Mouse (Mus musculus) frontal cortex, postnatal 14 days (tissue): ENCODE data around the gene Slc17a2.
"Not testable (repeated sequence)": the region's sequence is repeated elsewhere in the genome, so short reads cannot be mapped to it uniquely, and the experiment has no call there.

Source experiments
- DNase-seq, 2 experiments: peaks; one replicate each; pipeline ENCODE4 v3.0.0; 2022; ENCODE audit warnings: low spot score in 2 of 2

Gene Slc17a2

DNA sequence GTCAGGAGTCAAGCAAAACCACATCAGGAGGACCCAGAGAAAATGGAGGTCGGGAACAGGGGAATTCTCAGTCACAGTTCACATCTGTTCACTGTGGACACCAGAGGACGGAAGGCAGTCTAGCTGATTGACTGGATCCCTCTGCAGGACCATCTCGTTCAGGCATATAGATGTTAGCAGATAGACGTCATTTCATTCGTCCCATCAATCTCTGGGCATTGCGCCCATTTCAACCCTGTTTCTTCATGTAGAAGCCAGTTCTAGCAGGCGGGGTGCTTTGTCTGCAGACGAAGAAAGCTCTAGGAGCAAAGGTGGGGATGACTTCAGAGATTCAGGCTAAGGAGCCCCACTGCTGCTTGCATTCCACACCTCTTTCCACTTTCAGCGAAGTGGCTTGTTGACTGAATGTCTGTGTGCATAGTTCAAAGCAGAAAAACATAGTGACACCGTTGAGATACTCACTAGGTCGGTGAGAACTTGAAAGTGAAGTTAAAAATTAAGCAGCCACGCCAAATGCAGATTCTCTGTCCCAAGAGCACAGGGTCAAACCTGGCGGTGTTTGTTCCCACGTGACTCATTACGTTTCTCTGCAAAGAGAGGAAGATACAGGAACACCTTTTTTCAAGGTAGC is at the start of gene Slc17a2:
Gene Slc17a2, plus strand, starts transcription at position 572 of the 631 bp plus-strand sequence.
- DNase-seq, result no peak

DNA sequence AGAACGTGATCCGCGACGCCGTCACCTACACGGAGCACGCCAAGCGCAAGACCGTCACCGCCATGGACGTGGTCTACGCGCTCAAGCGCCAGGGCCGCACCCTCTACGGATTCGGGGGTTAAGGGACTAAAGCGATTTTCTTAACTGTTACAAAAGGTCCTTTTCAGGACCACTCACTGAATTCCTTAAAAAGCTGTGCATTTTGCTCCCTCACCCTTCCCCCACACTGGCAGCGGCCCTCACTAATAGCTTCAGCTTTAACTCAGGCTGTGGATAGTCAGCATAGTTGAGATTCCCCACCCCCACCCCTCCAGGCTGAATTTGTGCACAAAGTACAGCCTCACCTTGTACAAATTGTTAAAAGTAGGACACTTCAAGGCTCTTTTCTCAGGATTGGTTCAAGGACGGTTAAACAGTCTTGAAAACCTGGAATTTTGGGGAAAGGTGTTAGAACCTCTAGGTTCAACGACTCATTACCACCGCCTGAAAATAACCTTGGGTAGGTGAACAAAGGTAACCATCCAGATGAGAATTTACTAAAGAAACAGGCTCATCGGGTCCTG is 49.5 kb upstream of the Slc17a2 start:
- DNase-seq, result peak in 1 of 2 experiments; percentile 13

DNA sequence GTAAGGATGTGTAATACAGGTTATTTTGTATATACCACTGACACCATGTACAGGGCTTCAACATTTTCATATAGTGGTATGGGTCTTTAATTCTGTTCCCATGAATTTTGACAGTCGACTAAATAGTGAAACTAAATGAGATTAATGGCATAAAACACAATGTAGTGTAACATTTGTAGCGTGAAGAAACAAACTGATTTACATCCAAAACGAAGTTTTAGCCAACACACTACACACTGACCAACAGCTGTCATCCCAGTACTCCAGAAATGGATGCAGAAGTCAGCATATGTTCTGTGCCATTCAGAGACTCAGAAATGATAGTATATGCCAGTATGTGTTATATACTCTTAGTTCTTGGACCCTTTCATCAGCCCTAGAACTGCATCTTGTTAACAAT is 48.9 kb upstream of the Slc17a2 start:
- DNase-seq, result no peak

DNA sequence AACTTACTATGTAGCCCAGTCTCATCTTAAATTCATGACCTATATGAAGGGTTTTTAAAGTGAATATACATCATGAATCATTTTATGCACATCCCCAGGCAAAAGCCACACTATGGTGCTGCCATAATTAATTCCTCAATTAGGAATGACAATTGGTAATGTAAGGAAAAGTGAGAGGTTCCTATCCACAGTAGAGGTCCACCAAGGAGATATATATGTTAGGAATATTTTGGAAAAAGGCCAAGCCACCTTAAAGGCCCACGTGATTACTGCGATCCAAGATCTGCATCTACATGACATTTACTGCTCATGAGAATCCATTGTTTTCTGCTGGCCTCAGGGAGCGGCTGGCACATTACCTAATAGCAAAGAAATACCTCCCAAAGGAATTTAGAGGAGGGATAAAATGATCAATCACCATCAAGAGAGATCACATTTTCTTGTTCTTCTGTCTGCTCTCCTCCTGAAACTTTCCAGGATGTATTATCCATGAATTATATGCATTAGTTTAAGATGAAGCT is 47.5 kb upstream of the Slc17a2 start:
- no peak for DNase-seq

DNA sequence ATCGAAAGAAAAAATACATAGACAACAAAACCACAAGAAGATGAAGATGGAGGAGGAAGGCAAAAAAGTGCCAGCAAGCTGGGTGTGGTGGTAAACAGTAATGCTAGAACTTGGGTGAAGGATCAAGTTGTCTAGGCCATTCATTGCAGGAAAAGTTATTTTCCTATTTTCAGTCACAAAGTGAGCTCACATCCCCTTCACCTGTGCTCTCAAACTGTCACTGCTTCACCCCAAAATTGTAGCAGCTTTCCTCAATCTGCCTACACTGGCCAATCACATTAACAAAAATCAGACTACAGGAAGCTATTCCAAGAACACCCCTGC is 46.9 kb upstream of the Slc17a2 start:
- no peak for DNase-seq

DNA sequence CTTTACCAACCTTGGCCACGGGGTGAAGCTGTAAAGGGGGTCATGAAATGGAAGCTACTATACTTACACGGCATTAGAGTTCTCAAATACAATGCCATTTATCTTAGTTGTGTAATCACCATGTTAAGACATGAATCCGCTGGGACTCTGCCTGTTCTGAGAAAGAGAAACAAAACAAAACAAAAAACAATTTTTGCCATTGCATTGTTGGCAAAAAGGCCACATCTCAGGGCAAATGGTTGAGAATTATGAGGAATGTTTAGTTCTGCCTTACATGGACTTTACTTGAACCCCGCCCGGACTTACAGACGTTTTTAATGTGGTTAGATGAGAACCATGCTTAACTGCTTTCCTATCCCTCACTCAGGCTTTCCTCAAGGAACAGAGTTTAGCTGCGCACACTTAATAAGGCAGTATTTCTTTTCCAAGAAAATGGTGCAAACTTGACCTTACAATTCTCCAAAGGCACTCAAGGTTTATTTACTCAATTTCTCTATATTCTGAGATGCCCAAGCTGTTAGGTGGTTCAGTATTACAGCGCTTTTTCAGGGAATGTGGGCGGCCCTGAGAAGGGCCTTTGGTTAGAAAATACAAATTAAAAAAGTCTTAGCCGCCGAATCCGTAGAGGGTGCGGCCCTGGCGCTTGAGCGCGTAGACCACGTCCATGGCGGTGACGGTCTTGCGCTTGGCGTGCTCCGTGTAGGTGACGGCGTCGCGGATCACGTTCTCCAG is 46.4 kb upstream of the Slc17a2 start:
- peak in 1 of 2 experiments; percentile 13 for DNase-seq

DNA sequence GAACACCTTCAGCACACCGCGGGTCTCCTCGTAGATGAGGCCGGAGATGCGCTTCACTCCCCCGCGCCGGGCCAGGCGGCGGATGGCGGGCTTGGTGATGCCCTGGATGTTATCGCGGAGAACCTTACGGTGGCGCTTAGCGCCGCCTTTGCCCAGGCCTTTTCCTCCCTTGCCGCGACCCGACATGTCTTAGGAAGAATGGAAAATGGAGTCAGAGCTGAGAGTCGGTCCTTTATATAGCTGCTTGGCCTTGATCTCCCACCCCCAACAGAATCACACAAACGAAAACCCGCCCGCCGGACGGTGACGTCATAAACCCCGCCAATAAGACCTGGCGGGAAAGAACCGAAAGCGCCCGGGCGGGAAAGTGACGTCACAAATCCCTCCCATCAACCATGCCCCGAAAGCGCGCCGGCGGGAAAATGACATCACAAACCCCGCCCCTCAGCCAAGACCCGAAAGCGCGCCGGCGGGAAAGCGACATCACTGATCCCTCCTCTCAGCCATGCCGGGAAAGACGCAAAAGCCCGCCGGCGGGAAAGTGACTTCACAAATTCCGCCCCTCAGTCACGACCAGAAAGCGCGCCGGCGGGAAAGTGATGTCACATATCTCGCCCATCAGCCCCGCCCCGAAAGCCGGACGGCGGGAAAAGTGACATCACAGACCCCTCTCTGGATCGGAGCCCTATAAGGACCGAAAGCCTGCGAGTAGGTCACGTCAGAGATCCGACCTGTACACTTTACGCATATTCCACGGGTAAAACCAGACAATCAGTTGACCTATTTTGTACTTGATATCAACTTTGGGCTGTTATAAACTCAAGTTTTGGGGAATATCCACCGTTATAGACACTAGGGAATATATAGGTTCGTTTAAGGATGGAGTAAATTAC is 45.6 kb upstream of the Slc17a2 start, which contains the start of gene Hist1h4a:
Gene Hist1h4a, minus strand, starts transcription at position 259 of the 893 bp plus-strand sequence.
- peak; percentile 99 for DNase-seq

DNA sequence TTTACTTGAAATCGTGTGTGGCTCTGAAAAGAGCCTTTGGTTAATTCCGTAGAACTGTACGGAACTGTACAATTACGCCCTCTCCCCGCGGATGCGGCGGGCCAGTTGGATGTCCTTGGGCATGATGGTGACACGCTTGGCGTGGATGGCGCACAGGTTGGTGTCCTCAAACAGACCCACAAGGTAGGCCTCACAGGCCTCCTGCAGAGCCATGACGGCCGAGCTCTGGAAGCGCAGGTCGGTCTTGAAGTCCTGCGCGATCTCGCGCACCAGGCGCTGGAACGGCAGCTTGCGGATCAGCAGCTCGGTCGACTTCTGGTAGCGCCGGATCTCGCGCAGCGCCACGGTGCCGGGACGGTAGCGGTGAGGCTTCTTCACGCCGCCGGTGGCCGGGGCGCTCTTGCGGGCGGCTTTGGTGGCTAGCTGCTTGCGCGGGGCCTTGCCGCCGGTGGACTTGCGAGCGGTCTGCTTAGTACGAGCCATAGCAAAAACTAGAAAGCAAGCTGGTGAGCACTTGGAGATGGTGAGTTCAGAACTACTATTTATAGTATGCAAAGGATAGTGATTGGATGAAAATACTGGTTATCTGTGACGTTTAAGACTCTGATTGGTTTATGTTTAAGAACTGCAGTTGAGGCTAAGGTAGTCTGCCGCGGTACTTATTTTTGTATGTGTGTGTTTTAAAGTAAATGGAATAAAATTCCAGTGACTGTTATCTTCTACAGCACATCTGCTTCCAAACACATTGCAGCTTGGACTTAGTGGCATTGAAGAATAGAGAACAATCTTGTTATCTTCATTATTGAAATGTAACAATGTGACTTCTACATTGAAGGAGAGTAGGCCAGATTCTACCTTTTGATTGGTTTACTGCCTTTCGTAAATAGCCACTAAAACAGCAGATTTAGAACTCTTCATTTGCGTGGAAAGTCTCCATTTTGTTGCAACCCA is 44.6 kb upstream of the Slc17a2 start, which contains the start of gene Hist1h3a:
Gene Hist1h3a, minus strand, starts transcription at position 516 of the 951 bp plus-strand sequence.
- DNase-seq, result peak; percentile 36 to 48

DNA sequence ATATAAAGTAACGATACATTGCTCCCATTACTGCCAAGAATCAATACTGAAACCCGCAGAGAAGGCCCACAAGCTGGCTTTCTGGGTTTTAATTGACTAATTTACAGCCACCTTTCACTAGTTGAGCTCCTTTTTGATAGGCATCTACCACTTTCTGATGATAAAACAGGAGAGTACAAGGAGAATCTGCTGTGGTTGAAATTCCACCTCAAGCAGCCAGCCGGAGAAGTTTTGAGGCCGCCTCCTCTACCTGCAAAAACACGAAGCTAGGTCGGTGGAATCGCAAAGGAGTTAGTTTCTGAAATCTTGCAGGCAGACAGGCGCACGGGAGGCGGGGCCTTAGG is 43.6 kb upstream of the Slc17a2 start:
- DNase-seq, result no peak

DNA sequence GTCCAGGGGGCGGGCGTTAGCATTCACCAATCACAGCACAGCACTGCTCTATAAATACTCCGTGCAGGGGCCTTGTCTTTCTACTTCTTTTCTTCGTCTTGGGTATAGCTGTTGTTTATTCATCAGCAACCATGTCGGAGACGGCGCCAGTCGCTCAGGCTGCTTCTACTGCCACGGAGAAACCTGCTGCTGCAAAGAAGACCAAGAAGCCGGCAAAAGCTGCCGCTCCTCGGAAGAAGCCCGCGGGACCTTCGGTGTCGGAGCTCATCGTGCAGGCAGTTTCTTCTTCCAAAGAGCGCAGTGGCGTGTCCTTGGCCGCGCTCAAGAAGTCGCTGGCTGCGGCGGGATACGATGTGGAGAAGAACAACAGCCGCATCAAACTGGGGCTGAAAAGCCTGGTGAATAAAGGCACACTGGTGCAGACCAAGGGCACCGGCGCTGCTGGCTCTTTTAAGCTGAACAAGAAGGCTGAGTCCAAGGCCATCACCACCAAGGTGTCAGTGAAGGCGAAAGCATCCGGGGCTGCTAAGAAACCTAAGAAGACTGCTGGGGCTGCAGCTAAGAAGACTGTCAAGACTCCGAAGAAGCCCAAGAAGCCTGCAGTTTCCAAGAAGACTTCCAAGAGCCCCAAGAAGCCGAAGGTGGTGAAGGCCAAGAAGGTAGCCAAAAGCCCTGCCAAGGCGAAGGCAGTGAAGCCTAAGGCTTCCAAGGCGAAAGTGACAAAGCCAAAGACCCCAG is 43.0 kb upstream of the Slc17a2 start, which contains the start of gene Hist1h1a:
Gene Hist1h1a, plus strand, starts transcription at position 81 of the 738 bp plus-strand sequence.
- peak; percentile 72 to 73 for DNase-seq

DNA sequence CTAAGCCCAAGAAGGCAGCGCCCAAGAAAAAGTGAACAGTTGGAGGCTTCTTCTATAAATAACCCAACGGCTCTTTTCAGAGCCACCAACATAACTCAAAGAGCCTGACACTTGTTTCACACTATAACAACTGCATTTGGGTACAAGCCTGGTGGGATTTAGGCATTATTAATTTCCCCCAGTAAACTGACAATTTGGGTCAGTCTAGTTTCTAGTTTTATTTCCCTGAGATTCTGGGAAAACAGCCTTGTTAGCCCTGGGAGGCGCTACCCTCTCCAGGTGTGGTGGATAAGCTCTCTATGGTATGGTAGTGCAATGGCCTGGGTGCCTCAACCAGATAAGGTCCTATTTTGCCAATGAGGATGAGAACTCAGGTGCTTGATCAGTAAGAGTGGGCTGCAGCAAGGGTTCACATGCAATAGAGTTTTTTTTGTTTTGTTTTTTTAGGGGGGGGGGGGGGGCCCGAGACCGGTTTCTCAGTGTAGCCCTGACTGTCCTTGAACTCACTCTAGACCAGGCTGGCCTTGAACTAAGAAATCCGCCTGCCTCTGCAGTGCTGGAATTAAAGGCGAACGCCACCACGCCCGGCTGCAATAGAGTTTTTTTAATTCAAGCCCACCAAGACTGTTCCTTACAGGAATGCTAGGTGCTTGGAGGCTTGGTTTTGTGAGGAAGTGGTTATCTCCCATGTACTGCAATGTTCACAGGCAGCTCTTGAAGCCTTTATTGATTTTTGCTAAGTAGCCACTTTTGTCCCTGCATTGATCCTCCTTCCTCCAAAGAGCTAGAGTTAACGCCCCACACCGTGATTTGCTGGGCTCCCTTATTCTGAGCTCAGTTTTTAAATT is 42.2 kb upstream of the Slc17a2 start:
- DNase-seq, result no peak

DNA sequence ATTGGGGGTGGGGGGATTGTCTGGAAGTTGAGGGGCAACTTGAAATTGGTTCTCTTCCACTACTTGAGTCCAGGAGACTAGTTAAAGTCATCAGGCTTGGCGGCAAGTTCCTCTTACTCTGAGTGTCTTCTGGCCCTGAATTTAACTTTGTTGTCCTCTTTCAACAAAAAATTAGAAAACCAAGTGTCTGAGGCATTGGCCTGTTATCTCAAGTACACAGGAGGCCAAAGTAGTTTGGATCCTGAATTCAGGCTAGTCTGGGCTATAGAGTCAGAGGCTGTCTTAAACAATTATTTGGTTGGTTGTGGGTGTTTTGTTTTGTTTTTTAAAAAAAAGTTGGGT is 41.6 kb upstream of the Slc17a2 start:
- no peak for DNase-seq

DNA sequence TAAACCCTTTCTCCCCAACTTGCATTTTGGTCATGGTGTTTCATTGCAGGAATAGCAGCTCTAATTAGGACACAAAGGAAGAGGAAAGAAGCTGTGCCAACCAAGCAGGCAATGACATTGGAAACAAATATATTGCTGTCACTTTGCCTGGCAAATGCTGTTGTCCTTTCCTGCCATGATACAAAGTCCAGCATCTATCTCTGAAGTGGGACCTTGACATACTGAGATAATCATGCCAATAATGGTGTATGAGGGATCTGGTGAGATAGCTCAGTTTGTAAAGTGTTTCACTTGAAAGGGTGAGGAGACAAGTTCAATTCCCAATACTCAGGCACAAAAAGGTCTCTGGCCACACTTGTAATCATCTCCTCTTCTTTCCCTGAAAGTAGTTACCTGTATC is 40.0 kb upstream of the Slc17a2 start:
- no peak for DNase-seq

DNA sequence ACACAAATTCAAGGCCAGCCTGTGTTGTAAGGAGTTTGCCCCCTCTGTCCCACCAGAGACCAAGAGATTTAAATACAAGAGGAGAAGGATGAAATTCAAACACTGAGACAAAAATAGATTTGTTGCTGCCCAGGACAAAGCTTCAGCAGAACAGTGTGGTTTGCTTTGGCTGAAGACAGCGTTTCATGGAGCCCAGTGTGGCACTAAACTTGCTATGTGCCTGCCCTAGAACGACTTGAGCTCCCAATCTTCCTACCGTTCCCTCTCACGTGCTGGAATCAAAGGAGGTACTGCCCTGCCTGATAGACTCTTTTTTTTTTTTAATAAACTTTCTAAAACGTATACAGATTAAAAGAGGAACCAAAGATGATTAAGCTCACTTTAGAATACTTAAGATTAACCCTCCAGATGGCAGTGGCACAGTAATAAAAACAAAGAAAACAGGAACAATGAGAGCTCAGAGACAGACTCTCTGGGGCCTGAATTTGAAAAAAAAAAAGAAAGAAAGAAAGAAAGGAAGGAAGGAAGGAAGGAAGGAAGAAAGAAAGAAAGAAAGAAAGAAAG is 37.9 kb upstream of the Slc17a2 start:
- DNase-seq, result no peak

DNA sequence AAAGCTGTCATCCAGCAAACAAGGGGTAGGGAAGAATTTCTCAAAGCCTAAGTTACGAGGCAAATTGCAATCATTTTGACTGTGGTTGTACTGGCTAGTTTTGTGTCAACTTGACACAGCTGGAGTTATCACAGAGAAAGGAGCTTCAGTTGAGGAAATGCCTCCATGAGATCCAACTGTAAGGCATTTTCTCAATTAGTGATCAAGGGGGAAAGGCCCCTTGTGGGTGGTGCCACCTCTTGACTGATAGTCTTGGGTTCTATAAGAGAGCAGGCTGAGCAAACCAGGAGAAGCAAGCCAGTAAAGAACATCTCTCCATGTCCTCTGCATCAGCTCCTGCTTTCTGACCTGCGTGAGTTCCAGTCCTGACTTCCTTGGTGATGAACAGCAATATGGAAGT is 37.2 kb upstream of the Slc17a2 start, which contains the start of gene Trim38:
Gene Trim38, plus strand, starts transcription at position 301 of the 400 bp plus-strand sequence.
- not testable (repeated sequence) for DNase-seq

DNA sequence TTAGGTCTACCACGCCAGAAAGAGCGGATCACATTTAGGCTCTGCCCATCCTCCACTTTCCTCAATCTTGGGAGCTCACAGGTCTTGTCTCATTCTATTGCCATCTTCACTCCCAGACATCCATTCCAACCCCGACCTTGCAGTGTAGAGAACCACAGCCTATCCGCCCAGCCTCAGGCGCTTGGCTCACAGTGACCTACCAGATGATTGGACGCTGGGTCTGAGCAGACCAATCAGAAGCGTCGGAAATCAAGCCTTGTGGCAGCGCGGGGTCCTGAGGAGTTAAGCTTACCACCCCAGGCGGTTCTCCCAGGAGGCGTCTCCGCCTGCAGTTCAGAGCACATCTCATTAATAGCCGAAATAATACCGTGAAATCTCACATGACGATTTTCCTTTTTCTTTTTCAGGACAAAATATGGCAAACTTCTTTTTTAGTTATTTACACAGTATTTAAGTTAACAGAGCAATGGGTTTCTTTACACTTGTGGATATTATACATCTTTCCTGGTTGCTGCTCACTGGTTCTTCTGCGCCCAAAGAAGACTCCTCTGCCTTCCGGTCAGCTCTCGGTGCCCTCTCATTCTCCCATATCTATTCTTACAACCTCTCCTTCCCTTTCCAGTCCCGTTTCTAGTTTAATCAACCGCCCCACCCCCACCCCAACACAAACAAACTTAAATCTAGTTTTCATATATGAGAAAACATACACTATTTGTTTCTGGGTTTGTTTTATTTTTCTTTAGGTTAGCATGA is 34.1 kb upstream of the Slc17a2 start:
- DNase-seq, result peak; percentile 27 to 30

DNA sequence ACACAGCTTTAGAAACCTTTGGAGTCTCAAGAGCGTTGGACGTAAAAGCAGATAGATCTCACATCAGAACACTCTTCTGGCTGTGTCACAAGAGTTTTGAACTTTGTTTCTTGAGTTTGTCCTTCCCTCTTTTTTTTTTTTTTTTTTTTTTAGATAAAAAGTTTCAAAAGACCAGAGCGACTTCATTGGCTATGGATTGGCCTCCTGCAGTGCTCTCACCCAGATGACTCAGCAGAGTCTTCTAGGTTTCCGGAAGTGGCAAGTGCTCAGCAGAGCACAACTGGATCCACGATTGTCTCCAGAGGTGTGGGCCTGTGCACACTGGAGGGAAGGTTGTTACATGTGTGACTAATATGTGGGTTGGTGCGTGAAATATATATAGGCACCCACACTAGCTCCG is 28.5 kb upstream of the Slc17a2 start:
- no peak for DNase-seq

DNA sequence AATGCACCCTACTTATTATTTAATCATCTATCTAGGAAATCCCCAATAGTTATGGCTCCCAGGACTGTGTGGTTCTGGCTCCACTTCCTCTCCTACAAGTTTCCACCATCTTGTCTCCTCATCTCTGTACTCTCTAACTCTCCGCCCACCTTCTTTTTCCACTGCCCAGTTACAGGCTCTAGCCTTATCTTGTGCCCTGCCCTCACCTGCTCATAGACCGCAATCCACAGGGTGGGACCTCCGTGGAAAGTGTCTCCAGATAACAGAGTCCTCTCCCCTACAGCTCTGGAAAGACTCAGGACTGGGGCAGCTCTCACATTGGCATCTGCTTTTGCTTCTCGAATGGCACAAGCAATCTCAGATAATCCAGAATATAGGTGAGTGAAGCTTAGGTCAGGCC is 27.8 kb upstream of the Slc17a2 start:
- DNase-seq, result no peak
